Mouse (Mus musculus) heart, embryonic 11.5 days (tissue): Measurements from ENCODE around the gene Lrmda. TPM values are rescaled to one million over a fixed set of nuclear protein-coding genes. Genes with fewer than 3 reads are reported as not detected.

Experiments
- ATAC-seq: fragments of 200-750 bp; cut with Nextera tagmentation; replicated peaks from 2 replicates; pipeline ENCODE4 v1.8.0; 2017; ENCODE audit warnings: moderate library complexity; ENCODE audit not compliant: insufficient number of reproducible peaks, low FRiP score, low TSS enrichment
- H3K27ac ChIP-seq: fragments of 300-500 bp; sonication (generic); 2 replicates; pipeline ENCODE4 v1.5.1; 2014; ENCODE audit warnings: mild to moderate bottlenecking, low read depth, low read length
- H3K27me3 ChIP-seq: fragments of 300-500 bp; sonication (generic); 2 replicates; pipeline ENCODE4 v1.6.1; 2014; ENCODE audit warnings: mild to moderate bottlenecking, low read length, mixed read lengths; ENCODE audit not compliant: control insufficient read depth, insufficient read depth
- H3K36me3 ChIP-seq: fragments of 300-500 bp; sonication (generic); 2 replicates; pipeline ENCODE4 v1.6.1; 2014; ENCODE audit warnings: mild to moderate bottlenecking, low read length, moderate library complexity, mixed read lengths; ENCODE audit not compliant: control insufficient read depth, insufficient read depth
- H3K4me1 ChIP-seq: fragments of 300-500 bp; sonication (generic); 2 replicates; pipeline ENCODE4 v1.6.1; 2014; ENCODE audit warnings: low read length; ENCODE audit not compliant: control insufficient read depth, insufficient read depth
- H3K4me2 ChIP-seq: fragments of 300-500 bp; sonication (generic); 2 replicates; pipeline ENCODE4 v1.6.1; 2014; ENCODE audit warnings: mild to moderate bottlenecking, moderate library complexity
- H3K4me3 ChIP-seq: fragments of 300-500 bp; sonication (generic); 2 replicates; pipeline ENCODE4 v1.5.1; 2014; ENCODE audit warnings: low read depth, low read length
- H3K9ac ChIP-seq: fragments of 300-500 bp; sonication (generic); 2 replicates; pipeline ENCODE4 v1.6.1; 2014; ENCODE audit warnings: mild to moderate bottlenecking, low read depth, low read length, moderate library complexity
- H3K9me3 ChIP-seq: fragments of 300-500 bp; sonication (generic); replicated peaks from 2 replicates; pipeline ENCODE4 v1.6.1; 2016; ENCODE audit warnings: low read length; ENCODE audit not compliant: control insufficient read depth
- whole genome bisulfite sequencing: fragments of 180-500 bp; shearing (Covaris S2); extraction: QIAGEN DNeasy Blood & Tissue Kit; methylation state at CpG from one replicate; pipeline ENCODE4 v1.1.7; 2014; ENCODE audit not compliant: insufficient replicate concordance; 5-methylcytosine and 5-hydroxymethylcytosine counted together
- polyA plus RNA-seq: library from polyadenylated mRNA; unstranded; fragments of >200 nt; fragmentation: Nextera tagmentation; extraction: Ambion mirVana; gene quantifications from 2 replicates; pipeline ENCODE4 v1.2.1, GENCODE M21; 2014

The Lrmda gene
- polyA plus RNA-seq, 1 experiment from 2014 or later = 0.70 TPM

DNA sequence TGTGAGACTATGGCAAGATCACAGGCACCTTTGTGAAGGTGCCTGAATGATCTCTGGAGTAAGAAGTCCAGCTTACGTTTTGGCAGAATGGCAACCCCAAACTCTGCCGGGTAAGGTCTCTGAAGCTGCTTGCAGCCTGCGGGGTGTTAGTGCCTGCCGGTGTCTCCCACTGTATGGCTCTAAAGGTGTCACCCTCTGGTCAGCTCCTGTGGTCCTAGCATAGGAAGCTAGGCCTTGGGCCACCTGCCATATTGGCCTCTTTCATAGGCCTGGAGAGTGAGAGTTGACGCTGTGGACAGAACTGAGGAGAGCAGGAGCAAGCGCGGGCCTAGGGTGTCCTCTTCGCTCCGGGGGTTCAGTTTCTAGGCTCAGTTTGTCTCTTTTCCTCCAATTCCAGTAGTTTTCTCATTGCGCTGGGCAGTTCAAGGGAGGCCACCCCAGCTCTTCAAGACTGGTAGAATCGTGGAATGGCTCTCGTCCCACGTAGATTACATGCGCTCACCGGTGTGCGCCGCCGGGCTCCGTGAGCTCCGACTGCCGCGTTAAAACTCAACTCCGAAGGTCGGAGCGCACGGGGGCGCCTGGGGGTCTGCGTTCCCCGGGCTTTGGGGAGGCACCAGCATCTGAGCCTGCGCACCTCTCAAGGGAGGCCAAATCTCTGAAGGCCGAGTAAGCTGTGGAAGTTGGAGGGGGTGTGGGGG lies 29.0 kb upstream of the Lrmda start:
- H3K4me1 ChIP-seq = peaks cover 24% of the 10 kb centered on the region
- H3K27ac ChIP-seq = peak overlapping the region; percentile 29; the same call in 1 of the 2 replicates
- no peaks in the 10 kb centered on the region for H3K9me3 ChIP-seq
- no peak for ATAC-seq
- H3K4me3 ChIP-seq = peak overlapping the region; percentile 56
- H3K9ac ChIP-seq = peak overlapping the region; percentile 53; the same call in 1 of the 2 replicates
- H3K4me2 ChIP-seq = peak overlapping the region; percentile 89
- 2% methylated on average over 31 of the region's 31 CpGs for WGBS
- no peaks in the 10 kb centered on the region; the same call in 1 of the 2 replicates for H3K36me3 ChIP-seq
- peaks cover 70% of the 10 kb centered on the region for H3K27me3 ChIP-seq

DNA sequence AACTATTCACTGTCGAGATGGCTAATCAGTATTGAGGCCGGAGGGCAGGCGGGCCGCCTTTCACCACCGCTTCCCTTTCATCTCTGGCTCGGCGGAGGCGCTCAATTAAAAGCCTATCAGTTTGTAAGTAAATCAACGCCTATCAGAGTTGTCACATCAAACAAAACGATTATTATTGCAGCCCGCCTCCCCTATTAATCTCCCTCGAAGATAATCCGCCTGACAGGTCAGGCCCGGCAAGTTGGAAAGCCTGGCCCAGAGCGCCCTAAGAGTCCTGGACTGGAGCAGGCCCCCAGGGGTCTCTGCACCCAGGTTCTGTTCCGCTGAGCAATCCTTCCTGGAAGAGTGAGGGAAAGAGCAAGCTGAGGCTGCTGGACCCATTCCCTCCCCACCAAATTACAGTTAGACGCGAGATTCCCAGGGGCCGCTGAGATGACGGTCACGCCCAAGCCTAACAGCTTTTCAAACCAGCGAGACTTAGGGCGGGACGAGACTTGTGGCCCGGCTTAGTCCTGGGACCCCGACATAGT lies 28.2 kb upstream of the Lrmda start:
- H3K4me1 ChIP-seq = peaks cover 22% of the 10 kb centered on the region
- peak overlapping the region; percentile 39; the same call in 1 of the 2 replicates for H3K9ac ChIP-seq
- H3K27me3 ChIP-seq = peaks cover 68% of the 10 kb centered on the region
- H3K27ac ChIP-seq = no peak overlapping the region
- H3K4me2 ChIP-seq = peak overlapping the region; percentile 89
- 1% methylated on average over 26 of the region's 26 CpGs for WGBS
- H3K4me3 ChIP-seq = peak overlapping the region; percentile 56
- H3K36me3 ChIP-seq = no peaks in the 10 kb centered on the region
- no peak for ATAC-seq
- no peaks in the 10 kb centered on the region for H3K9me3 ChIP-seq

DNA sequence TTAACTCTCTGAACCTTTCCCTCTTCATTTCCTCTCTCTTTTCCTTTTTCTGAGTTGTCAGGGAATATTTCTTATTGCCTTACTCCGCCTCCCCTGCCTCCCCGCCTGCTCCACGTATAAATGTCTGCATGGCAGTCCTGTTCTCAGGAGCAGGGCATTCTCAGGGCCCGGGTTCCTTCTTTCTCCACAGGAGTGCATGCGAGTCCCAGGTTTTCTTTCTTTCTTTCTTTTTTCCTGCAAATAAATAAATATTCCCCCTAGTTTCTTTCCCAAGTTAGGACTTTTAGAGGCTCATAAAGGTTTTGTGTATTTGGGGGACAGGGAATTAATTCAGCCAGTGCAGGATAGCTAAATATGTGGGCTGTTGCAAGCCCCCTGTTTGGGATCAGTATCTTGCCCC lies 27.7 kb upstream of the Lrmda start:
- Histone ChIP-seq H3K4me3 (peak overlapping the region; percentile 56; the same call in 1 of the 2 replicates), H3K4me2 (peak overlapping the region; percentile 89; the same call in 1 of the 2 replicates), H3K9ac (no peak overlapping the region), H3K27me3 (peaks cover 68% of the 10 kb centered on the region), H3K4me1 (peaks cover 22% of the 10 kb centered on the region), H3K36me3 (no peaks in the 10 kb centered on the region), H3K27ac (no peak overlapping the region), H3K9me3 (no peaks in the 10 kb centered on the region)
- 19% methylated on average over 5 of the region's 5 CpGs for WGBS
- ATAC-seq = no peak

DNA sequence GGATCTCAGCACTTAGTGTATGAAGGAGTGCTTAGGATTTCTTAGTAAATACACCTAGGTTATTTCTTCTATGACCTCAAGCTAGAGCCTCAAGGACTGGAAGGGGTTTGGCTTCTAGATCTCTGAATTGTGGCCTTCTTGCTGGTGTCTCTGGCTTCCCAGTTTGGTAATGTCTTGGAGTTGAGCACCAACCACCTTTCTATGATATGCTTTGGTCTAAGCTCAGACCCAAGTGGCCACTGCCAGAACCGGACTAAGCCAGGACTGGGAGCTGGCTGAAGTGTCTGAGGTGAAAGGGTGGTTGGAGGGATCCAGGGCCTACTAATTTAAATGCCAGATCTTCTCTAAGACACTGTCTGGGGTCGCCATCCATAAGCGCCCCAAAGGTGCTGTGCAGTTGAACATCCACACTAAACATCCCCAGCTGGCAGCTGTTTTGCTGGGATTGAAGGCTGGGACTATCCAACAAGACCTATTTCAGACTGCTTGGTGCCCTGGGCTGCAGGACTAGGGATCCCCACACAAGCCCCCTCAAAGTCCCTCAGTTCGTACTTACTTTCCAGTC lies 27.1 kb upstream of the Lrmda start:
- no peak overlapping the region for H3K4me2 ChIP-seq
- peaks cover 65% of the 10 kb centered on the region for H3K27me3 ChIP-seq
- 51% methylated on average over 4 of the region's 4 CpGs for WGBS
- H3K9me3 ChIP-seq = no peaks in the 10 kb centered on the region
- H3K9ac ChIP-seq = no peak overlapping the region
- H3K4me1 ChIP-seq = peaks cover 22% of the 10 kb centered on the region
- ATAC-seq = no peak
- no peak overlapping the region for H3K27ac ChIP-seq
- no peak overlapping the region for H3K4me3 ChIP-seq
- no peaks in the 10 kb centered on the region for H3K36me3 ChIP-seq

DNA sequence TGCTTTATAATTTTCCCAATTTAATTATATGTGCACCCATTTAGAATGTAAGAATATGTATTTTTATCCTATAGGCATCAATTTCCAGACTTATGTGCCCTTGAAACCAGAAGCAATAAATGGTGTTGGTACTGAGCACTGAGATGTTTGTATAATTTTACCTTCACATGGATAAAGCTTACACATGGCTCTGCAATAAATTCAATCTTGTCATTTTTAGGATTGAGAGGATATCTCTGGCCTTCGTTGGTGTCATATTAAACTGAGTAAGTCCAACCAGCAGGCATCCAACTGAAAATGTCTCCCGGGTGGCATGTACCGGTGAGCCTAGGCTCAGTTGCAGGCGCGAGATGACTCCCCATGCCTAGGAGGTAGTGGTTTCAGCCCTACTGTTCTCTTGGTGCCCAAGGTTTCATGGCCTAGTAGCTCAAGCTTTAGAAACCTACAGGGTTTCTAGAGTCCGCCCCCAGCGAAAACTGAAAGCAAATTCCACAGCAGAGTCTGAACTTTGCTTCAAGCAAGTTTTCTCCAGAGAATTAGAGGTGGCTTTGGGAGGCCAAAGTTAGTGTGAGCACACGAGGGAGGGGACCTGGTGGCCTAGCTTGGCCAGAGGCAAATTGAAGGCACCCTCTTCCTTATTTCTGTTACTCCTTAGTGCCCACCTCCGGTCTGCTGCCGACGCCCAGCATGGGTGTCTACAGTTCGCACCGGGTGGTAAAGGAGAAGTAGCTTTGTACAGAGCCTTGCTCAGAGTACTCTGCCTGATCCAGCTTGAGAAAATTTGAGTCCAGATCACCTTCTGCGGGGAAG lies 26.1 kb upstream of the Lrmda start:
- H3K27me3 ChIP-seq = peaks cover 63% of the 10 kb centered on the region
- H3K4me2 ChIP-seq = peak overlapping the region; percentile 97
- peaks cover 22% of the 10 kb centered on the region for H3K4me1 ChIP-seq
- no peak overlapping the region for H3K27ac ChIP-seq
- 0 out of 2 replicates have a peak overlapping the region, but pooled peaks have one; percentile 47 for H3K9ac ChIP-seq
- H3K36me3 ChIP-seq = no peaks in the 10 kb centered on the region
- H3K4me3 ChIP-seq = peak overlapping the region; percentile 59
- ATAC-seq = no peak
- H3K9me3 ChIP-seq = no peaks in the 10 kb centered on the region
- WGBS = 20% methylated on average over 14 of the region's 14 CpGs

DNA sequence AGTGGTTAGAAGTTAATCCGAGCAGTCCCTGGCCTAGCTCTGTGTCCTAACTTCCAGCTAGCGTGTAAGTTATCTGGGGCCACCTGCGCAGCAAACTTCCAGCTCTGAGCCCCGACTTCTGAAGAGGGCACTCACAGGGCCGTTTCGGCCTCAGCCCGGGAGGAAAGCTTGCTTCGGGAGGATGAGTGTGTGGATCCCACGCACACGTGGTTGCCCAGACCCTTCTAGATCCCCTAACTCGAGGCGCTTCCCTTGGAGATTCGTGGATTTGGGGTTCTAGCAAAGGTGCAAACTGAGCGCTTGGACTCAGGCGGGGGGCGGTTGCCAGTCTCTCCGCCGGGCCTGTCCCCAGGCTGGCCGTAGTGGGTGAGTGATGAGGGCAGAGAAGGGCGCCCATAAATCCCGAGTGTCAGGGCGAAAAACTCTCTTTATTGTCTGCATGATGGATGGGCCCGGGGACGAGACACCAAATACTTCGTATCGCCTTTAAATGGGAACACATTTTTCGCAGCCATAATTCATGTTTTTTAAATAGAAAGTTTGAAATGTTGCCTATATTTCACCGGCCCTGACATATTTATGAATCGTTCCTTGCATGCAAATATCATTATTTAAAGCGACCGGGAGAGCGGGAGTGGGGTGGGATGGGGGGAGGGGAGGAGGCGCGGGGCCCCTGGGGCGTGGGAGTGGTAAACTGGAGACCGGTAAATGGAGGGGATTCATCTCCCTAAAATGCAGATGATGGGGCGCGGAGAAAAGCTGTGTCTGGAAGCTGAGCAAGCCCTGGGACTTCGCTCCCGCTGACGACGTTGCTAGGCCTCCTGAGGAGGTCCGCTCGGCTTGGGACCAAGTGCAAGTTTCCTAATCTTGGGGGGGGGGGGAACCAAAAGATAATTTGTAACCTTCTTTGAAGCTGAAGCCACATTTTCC lies 25.2 kb upstream of the Lrmda start:
- peak overlapping the region; percentile 97 for H3K4me2 ChIP-seq
- peaks cover 60% of the 10 kb centered on the region for H3K27me3 ChIP-seq
- no peaks in the 10 kb centered on the region for H3K9me3 ChIP-seq
- H3K4me1 ChIP-seq = peaks cover 15% of the 10 kb centered on the region
- no peaks in the 10 kb centered on the region for H3K36me3 ChIP-seq
- H3K27ac ChIP-seq = no peak overlapping the region
- H3K4me3 ChIP-seq = peak overlapping the region; percentile 59
- WGBS = 2% methylated on average over 44 of the region's 44 CpGs
- 0 out of 2 replicates have a peak overlapping the region, but pooled peaks have one; percentile 60 for H3K9ac ChIP-seq
- no peak for ATAC-seq

DNA sequence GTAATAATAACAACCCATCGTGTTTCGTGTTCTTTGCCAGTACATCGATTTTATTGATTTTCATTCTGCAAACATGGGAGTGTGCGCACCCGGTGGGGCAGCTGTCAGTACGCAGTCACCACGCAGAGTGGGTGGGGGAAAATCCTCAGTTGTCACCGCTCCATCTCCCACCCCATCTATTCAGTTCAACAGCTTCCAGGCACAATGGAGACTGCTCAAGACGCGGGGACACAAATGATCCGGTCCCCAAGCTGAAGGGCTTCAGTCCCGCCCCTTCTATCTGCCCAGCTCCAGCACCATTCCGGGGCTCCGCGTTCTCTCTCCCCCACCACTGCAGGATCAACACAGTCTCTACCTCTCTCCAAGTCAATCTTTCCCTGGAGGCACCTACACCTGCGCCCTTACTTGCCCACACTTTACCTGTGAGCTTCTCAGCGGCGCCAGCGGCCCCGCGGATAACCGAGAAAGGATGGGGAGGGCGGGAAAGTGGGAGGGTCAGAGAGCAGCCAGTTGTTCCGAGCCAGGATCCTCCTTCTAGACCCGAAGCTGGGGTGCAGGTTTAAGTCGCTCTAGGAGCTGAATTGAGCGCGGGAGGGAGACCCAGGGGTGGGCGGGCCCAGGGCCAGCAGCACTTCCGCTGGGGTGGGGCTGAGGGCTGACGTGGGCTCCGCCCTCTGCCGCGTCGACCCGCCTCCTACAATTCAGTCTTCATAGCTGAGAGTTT lies 24.3 kb upstream of the Lrmda start:
- Histone ChIP-seq H3K4me3 (peak overlapping the region; percentile 59), H3K9ac (peak overlapping the region; percentile 60; the same call in 1 of the 2 replicates), H3K27ac (no peak overlapping the region), H3K36me3 (no peaks in the 10 kb centered on the region), H3K9me3 (no peaks in the 10 kb centered on the region), H3K4me2 (peak overlapping the region; percentile 97), H3K4me1 (peaks cover 15% of the 10 kb centered on the region), H3K27me3 (peaks cover 52% of the 10 kb centered on the region)
- under 1% methylated on average over 36 of the region's 36 CpGs for WGBS
- ATAC-seq = peak; percentile 71; the same call in 1 of the 2 replicates
